Mouse (Mus musculus) liver, embryonic 16.5 days (tissue): Measurements from ENCODE around the gene Ugt2b1. TPM values are rescaled to one million over a fixed set of nuclear protein-coding genes. Genes with fewer than 3 reads are reported as not detected.

ENCODE experiments used
- ATAC-seq: fragments of 200-750 bp; cut with Nextera tagmentation; 2 replicates; pipeline ENCODE4 v1.8.0; 2017; ENCODE audit warnings: low read depth, mild to moderate bottlenecking, moderate number of reproducible peaks, moderate library complexity
- H3K27ac ChIP-seq: fragments of 300-500 bp; sonication (generic); 2 replicates; pipeline ENCODE4 v1.5.1; 2014; ENCODE audit warnings: mild to moderate bottlenecking, low read length
- H3K27me3 ChIP-seq: fragments of 300-500 bp; sonication (generic); 2 replicates; pipeline ENCODE4 v1.6.1; 2014; ENCODE audit warnings: low read depth, low read length, mixed read lengths; ENCODE audit not compliant: control insufficient read depth, insufficient read depth
- H3K36me3 ChIP-seq: fragments of 300-500 bp; sonication (generic); 2 replicates; pipeline ENCODE4 v1.6.1; 2014; ENCODE audit warnings: mild to moderate bottlenecking; ENCODE audit not compliant: control insufficient read depth, insufficient read depth
- H3K4me1 ChIP-seq: fragments of 300-500 bp; sonication (generic); 2 replicates; pipeline ENCODE4 v1.6.1; 2014; ENCODE audit warnings: low read depth, low read length, mixed read lengths; ENCODE audit not compliant: control insufficient read depth
- H3K4me2 ChIP-seq: fragments of 300-500 bp; sonication (generic); 2 replicates; pipeline ENCODE4 v1.6.1; 2014; ENCODE audit warnings: low read depth, low read length, mixed read lengths
- H3K4me3 ChIP-seq: fragments of 300-500 bp; sonication (generic); 2 replicates; pipeline ENCODE4 v1.5.1; 2014; ENCODE audit warnings: low read depth, mild to moderate bottlenecking, low read length
- H3K9ac ChIP-seq: fragments of 300-500 bp; sonication (generic); 2 replicates; pipeline ENCODE4 v1.6.1; 2014; ENCODE audit warnings: low read depth, low read length
- H3K9me3 ChIP-seq: fragments of 300-500 bp; sonication (generic); replicated peaks from 2 replicates; pipeline ENCODE4 v1.6.1; 2016; ENCODE audit warnings: low read length; ENCODE audit not compliant: control insufficient read depth
- WGBS: fragments of 180-500 bp; shearing (Covaris S2); extraction: QIAGEN DNeasy Blood & Tissue Kit; methylation state at CpG from one replicate; pipeline ENCODE4 v1.1.7; 2014; ENCODE audit not compliant: insufficient replicate concordance; 5-methylcytosine and 5-hydroxymethylcytosine counted together
- polyA plus RNA-seq: library from polyadenylated mRNA; unstranded; fragments of >200 nt; fragmentation: Nextera tagmentation; extraction: Ambion mirVana; gene quantifications from 2 replicates; pipeline ENCODE4 v1.2.1, GENCODE M21; 2015

The Ugt2b1 gene
- polyA plus RNA-seq, 1 experiment from 2014 or later: 1.3 TPM

GRCm38 (mm10) chr5:86906758-86907157 lies 19.6 kb downstream of the Ugt2b1 start, which contains the start of gene Ugt2b34:
Gene Ugt2b34, minus strand, starts transcription at chr5:86906937.
- Histone ChIP-seq H3K27ac (0 out of 2 replicates have a peak within 1 kb of the TSS, but pooled peaks have one; percentile 24), H3K4me2 (0 out of 2 replicates have a peak within 1 kb of the TSS, but pooled peaks have one; percentile 23), H3K27me3 (no peaks in the 10 kb centered on the region), H3K9ac (peak within 1 kb of the TSS; percentile 43; the same call in 1 of the 2 replicates), H3K4me1 (no peaks in the 10 kb centered on the region), H3K36me3 (no peaks in the 10 kb centered on the region), H3K9me3 (no peaks in the 10 kb centered on the region), H3K4me3 (peak within 1 kb of the TSS; percentile 47)
- peak; percentile 81 for ATAC-seq
- WGBS: 35% methylated on average over 1 of the region's 1 CpGs

GRCm38 (mm10) chr5:86889933-86890332 lies 36.4 kb downstream of the Ugt2b1 start:
- Histone ChIP-seq H3K9me3 (no peaks in the 10 kb centered on the region), H3K4me1 (no peaks in the 10 kb centered on the region), H3K36me3 (peaks cover 4% of the 10 kb centered on the region), H3K9ac (no peak overlapping the region), H3K4me2 (no peak overlapping the region), H3K4me3 (no peak overlapping the region), H3K27ac (no peak overlapping the region), H3K27me3 (no peaks in the 10 kb centered on the region)
- no peak for ATAC-seq
- 68% methylated on average over 1 of the region's 1 CpGs for WGBS

GRCm38 (mm10) chr5:86888420-86888819 lies 37.9 kb downstream of the Ugt2b1 start:
- Histone ChIP-seq H3K4me1 (no peaks in the 10 kb centered on the region), H3K9me3 (no peaks in the 10 kb centered on the region), H3K9ac (no peak overlapping the region), H3K36me3 (no peaks in the 10 kb centered on the region; the same call in 1 of the 2 replicates), H3K4me2 (no peak overlapping the region), H3K4me3 (no peak overlapping the region), H3K27ac (no peak overlapping the region), H3K27me3 (no peaks in the 10 kb centered on the region)
- ATAC-seq: no peak
- WGBS: 43% methylated on average over 1 of the region's 1 CpGs

- no peaks in the 10 kb centered on the region for H3K9me3 ChIP-seq
- no peak overlapping the region for H3K4me2 ChIP-seq
- H3K9ac ChIP-seq: no peak overlapping the region
- H3K4me1 ChIP-seq: no peaks in the 10 kb centered on the region
- H3K27ac ChIP-seq: no peak overlapping the region
- H3K27me3 ChIP-seq: no peaks in the 10 kb centered on the region
- H3K4me3 ChIP-seq: no peak overlapping the region
- WGBS: 67% methylated on average over 1 of the region's 1 CpGs
- no peaks in the 10 kb centered on the region; the same call in 1 of the 2 replicates for H3K36me3 ChIP-seq
- no peak for ATAC-seq
Observed at GRCm38 (mm10) chr5:86887081-86887480, 39.2 kb downstream of the Ugt2b1 start.

- H3K9ac ChIP-seq: no peak overlapping the region
- no peak overlapping the region for H3K4me2 ChIP-seq
- H3K4me1 ChIP-seq: no peaks in the 10 kb centered on the region
- H3K9me3 ChIP-seq: no peaks in the 10 kb centered on the region
- H3K36me3 ChIP-seq: no peaks in the 10 kb centered on the region; the same call in 1 of the 2 replicates
- WGBS: 31% methylated on average over 3 of the region's 3 CpGs
- ATAC-seq: no peak
- H3K27ac ChIP-seq: no peak overlapping the region
- H3K4me3 ChIP-seq: no peak overlapping the region
- no peaks in the 10 kb centered on the region for H3K27me3 ChIP-seq
Observed at GRCm38 (mm10) chr5:86886620-86887019, 39.7 kb downstream of the Ugt2b1 start.

GRCm38 (mm10) chr5:86871877-86872276 lies 54.5 kb downstream of the Ugt2b1 start:
- Histone ChIP-seq H3K4me3 (no peak overlapping the region), H3K27me3 (no peaks in the 10 kb centered on the region), H3K9ac (no peak overlapping the region), H3K4me1 (no peaks in the 10 kb centered on the region), H3K4me2 (no peak overlapping the region), H3K9me3 (no peaks in the 10 kb centered on the region), H3K36me3 (no peaks in the 10 kb centered on the region), H3K27ac (no peak overlapping the region)
- ATAC-seq: no peak
- WGBS: 27% methylated on average over 1 of the region's 1 CpGs

Other genes with a start within 250 kb of the Ugt2b1 start
- gene Tmprss11e, start 180.7 kb downstream of the Ugt2b1 start, polyA plus RNA-seq: not detected in 2 replicates
- gene Ythdc1, start 122.3 kb downstream of the Ugt2b1 start, polyA plus RNA-seq: 12.3 and 12.5 TPM in 2 replicates
- gene Ugt2b34, start 19.6 kb downstream of the Ugt2b1 start, polyA plus RNA-seq: 74.2 and 74.6 TPM in 2 replicates
- 1.1 and 1.3 TPM in 2 replicates for gene Ugt2b35, start 74.3 kb upstream of the Ugt2b1 start, polyA plus RNA-seq
- gene Ugt2b36, start 166.0 kb upstream of the Ugt2b1 start, polyA plus RNA-seq: 47.2 and 47.8 TPM in 2 replicates
- gene Ugt2b5, start 213.8 kb upstream of the Ugt2b1 start, polyA plus RNA-seq: 41.2 and 44.1 TPM in 2 replicates